Mouse (Mus musculus) mouse embryonic stem cell (cell line): ENCODE measurements at regions not wholly inside any gene's neighbourhood (a gene's known extent, or its start where the extent isn't known, plus 50 kb on each side); places are given as distances from the start of the nearest gene placed in this dataset.

Experiments used
- in situ Hi-C, 2 experiments: fragments of 300-500 bp; cut with MboI; formaldehyde crosslinking; loops; 1 replicate in 1 of 2; 3 replicates in 1 of 2; pipeline ENCODE4 v1.14.3; 2019 to 2020; ENCODE audit warnings: low sequenced_read_pairs in 2 of 2, low pct_unique_long_range_greater_than_20kb in 1 of 2, mixed read lengths in 1 of 2; ENCODE audit not compliant: unreplicated experiment in 1 of 2

- in situ Hi-C loops, result no loop called here
Observed at GRCm38 (mm10) chr4:105996893-105997630, 207.4 kb downstream of the Gm12728 start.

- in situ Hi-C loops, result no loop called here
Observed at GRCm38 (mm10) chr4:106002516-106002915, 212.8 kb downstream of the Gm12728 start.

- in situ Hi-C loops, result no loop called here
Observed at GRCm38 (mm10) chr4:106005936-106006335, 216.3 kb downstream of the Gm12728 start.

- in situ Hi-C loops, result no loop called here
Observed at GRCm38 (mm10) chr4:106007334-106008190, 217.9 kb downstream of the Gm12728 start.

GRCm38 (mm10) chr4:106017065-106017646 is 227.5 kb downstream of the Gm12728 start:
- in situ Hi-C loops, result no loop called here

- in situ Hi-C loops, result no loop called here
Observed at GRCm38 (mm10) chr4:106018936-106019335, 229.3 kb downstream of the Gm12728 start.

- in situ Hi-C loops, result no loop called here
Observed at GRCm38 (mm10) chr4:106020338-106020737, 230.7 kb downstream of the Gm12728 start.

- in situ Hi-C loops, result no loop called here
Observed at GRCm38 (mm10) chr4:106024591-106024990, 234.9 kb downstream of the Gm12728 start.

- in situ Hi-C loops, result no loop called here
Observed at GRCm38 (mm10) chr4:106025966-106026637, 236.4 kb downstream of the Gm12728 start.

GRCm38 (mm10) chr4:106040376-106040775 is 250.7 kb downstream of the Gm12728 start:
- in situ Hi-C loops, result no loop called here

- in situ Hi-C loops, result no loop called here
Observed at GRCm38 (mm10) chr4:106042456-106042855, 252.8 kb downstream of the Gm12728 start.

GRCm38 (mm10) chr4:106043661-106044060 is 254.0 kb downstream of the Gm12728 start:
- in situ Hi-C loops, result no loop called here

- in situ Hi-C loops, result no loop called here
Observed at GRCm38 (mm10) chr4:106048053-106048452, 258.4 kb downstream of the Gm12728 start.

- in situ Hi-C loops, result no loop called here
Observed at GRCm38 (mm10) chr4:106048797-106049196, 259.1 kb downstream of the Gm12728 start.

- in situ Hi-C loops, result no loop called here
Observed at GRCm38 (mm10) chr4:106049880-106050279, 260.2 kb downstream of the Gm12728 start.

GRCm38 (mm10) chr4:106050297-106050696 is 260.6 kb downstream of the Gm12728 start:
- in situ Hi-C loops, result no loop called here

GRCm38 (mm10) chr4:106053496-106053895 is 262.5 kb upstream of the Usp24 start:
- in situ Hi-C loops, result no loop called here

- in situ Hi-C loops, result no loop called here
Observed at GRCm38 (mm10) chr4:106054324-106054723, 261.7 kb upstream of the Usp24 start.

- in situ Hi-C loops, result no loop called here
Observed at GRCm38 (mm10) chr4:106062651-106063050, 253.4 kb upstream of the Usp24 start.
